Mouse (Mus musculus) cerebellum, adult 2 months (tissue): ENCODE results near the gene Slc15a3.

ENCODE experiments used
- CTCF ChIP-seq: fragments of 200-500 bp; IDR thresholded peaks from 2 replicates; pipeline ENCODE4 v1.5.1; 2011; ENCODE audit warnings: low read depth, mild to moderate bottlenecking, control low read depth, low read length, moderate library complexity, borderline replicate concordance; ENCODE audit not compliant: insufficient read depth
- POLR2A ChIP-seq: fragments of 200-500 bp; IDR thresholded peaks from 2 replicates; pipeline ENCODE4 v1.6.1; 2011; ENCODE audit warnings: low read length, control low read depth, borderline replicate concordance; ENCODE audit not compliant: insufficient read depth

DNA sequence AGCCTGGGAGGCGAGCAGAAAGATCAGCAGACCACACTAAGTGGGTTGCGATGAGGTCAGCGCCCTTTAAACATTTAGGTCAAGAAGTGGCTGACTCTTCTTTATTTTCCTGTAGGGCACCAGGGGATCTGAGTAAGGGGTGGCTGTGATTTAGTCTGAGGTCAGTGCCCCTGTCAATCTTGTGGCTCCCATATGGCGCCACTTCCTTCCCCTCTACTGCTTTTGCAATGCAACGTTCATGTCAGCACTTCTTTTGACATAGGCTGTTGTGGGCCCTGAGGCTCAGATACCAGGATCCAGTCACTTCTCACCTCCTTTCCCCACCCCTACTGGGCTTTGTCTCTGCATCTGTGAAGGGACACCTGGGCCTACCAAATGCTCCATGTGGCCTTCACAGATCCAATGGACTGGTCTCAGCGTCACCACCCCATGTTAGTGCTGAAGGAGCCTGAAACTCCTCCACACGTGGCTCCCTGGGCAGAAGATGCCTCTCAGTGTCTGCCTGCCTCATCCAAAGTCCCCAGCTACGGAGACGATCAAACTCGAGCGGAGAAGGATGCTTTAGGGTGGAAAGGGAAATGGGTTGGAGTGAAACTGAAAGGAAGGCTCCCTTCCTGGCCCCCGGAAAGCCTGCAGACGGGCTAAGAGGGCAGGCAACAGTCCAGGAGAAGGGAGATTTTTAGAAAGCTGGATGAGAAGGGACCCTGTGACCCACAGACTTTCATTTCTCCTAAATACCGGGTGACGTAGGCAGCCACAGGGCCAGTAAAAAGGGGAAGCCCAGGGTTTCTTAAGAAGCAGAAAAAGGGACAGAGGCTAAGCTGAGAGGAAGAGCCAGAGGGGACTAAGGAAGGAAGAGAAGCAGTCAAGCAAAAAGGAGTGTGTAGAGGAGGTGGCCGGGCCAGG, 2.4 kb downstream of the Slc15a3 start:
- no peak for TF ChIP-seq CTCF
- no peak for TF ChIP-seq POLR2A
